11 mouse cellular contexts compared by ENCODE assay signal in genomic region chr6:34205754-34206153, GRCm38 (mm10).
"Had no signal": no experiment of that assay in that cellular context is flagged by ENCODE, and none has a peak within 500 bp of the region (broad histone marks: within the 10 kb centered on the region; RNA-seq: fewer than 3 reads in every experiment).

No protein-coding gene starts in this region.

- H3K4me2 ChIP-seq: intestine, embryonic 15.5 days; liver, embryonic 13.5 days; lung, embryonic 15.5 days; neural tube, embryonic 12.5 days; neural tube, embryonic 15.5 days had no signal

- H3K4me1 ChIP-seq: intestine, embryonic 15.5 days; liver, embryonic 13.5 days; lung, embryonic 15.5 days; neural tube, embryonic 12.5 days had no signal

- H3K9ac ChIP-seq: intestine, embryonic 15.5 days; liver, embryonic 13.5 days; lung, embryonic 15.5 days; neural tube, embryonic 12.5 days; neural tube, embryonic 15.5 days had no signal

- H3K4me3 ChIP-seq: intestine, embryonic 15.5 days; left cerebral cortex, adult 2 months; liver, embryonic 13.5 days; lung, embryonic 15.5 days; megakaryocyte, embryonic 14.5 days; midbrain, embryonic 10.5 days; neural tube, embryonic 12.5 days; neural tube, embryonic 15.5 days had no signal

- H3K27me3 ChIP-seq: liver, embryonic 13.5 days; lung, embryonic 15.5 days; neural tube, embryonic 12.5 days; neural tube, embryonic 15.5 days had no signal

- H3K9me3 ChIP-seq: intestine, embryonic 15.5 days; liver, embryonic 13.5 days; lung, embryonic 15.5 days; midbrain, embryonic 10.5 days; neural tube, embryonic 12.5 days; neural tube, embryonic 15.5 days had no signal

- H3K36me3 ChIP-seq: intestine, embryonic 15.5 days; liver, embryonic 13.5 days; lung, embryonic 15.5 days; midbrain, embryonic 10.5 days; neural tube, embryonic 12.5 days; neural tube, embryonic 15.5 days had no signal

- ATAC-seq: intestine, embryonic 15.5 days had no signal

- DNase-seq: kidney, adult 11 months; kidney, adult 9 months; liver, embryonic 13.5 days had no signal

- H3K27ac ChIP-seq: intestine, embryonic 15.5 days; left cerebral cortex, adult 2 months; liver, embryonic 13.5 days; lung, embryonic 15.5 days; midbrain, embryonic 10.5 days; neural tube, embryonic 12.5 days; neural tube, embryonic 15.5 days; stomach, postnatal 0 days had no signal
